ENCODE assay signal across 23 mouse cellular contexts in genomic region chr6:72119870-72120269, GRCm38 (mm10). TPM values are rescaled to one million over a fixed set of nuclear protein-coding genes. Genes with fewer than 3 reads are reported as not detected.
DNase-seq lines count a peak whose midpoint lies in the region; ATAC-seq lines count a peak whose summit lies in the region.
"Had no signal": no experiment of that assay in that cellular context is flagged by ENCODE, and none has a peak within 500 bp of the region (broad histone marks: within the 10 kb centered on the region; RNA-seq: fewer than 3 reads in every experiment).

No protein-coding gene starts in this region.

- H3K4me2 ChIP-seq in midbrain, embryonic 11.5 days, result no peak overlapping the region
- H3K4me2 ChIP-seq: embryonic facial prominence, embryonic 15.5 days; hindbrain, embryonic 14.5 days had no signal

- H3K4me3 ChIP-seq in midbrain, embryonic 11.5 days (ENCODE audit: low read depth, low read length), result no peak overlapping the region
- H3K4me3 ChIP-seq: embryonic facial prominence, embryonic 15.5 days; erythroblast, embryonic 14.5 days; forebrain, embryonic 10.5 days; gastrocnemius, adult 2 months; heart, embryonic 10.5 days; hindbrain, embryonic 10.5 days had no signal

- H3K9me3 ChIP-seq in midbrain, embryonic 11.5 days (ENCODE audit: control insufficient read depth, low read length), result no peaks in the 10 kb centered on the region
- H3K9me3 ChIP-seq: embryonic facial prominence, embryonic 15.5 days; forebrain, embryonic 10.5 days; heart, embryonic 10.5 days; hindbrain, embryonic 10.5 days had no signal

- H3K27me3 ChIP-seq in midbrain, embryonic 11.5 days (ENCODE audit: control insufficient read depth, insufficient read depth, low read length), result no peaks in the 10 kb centered on the region
- H3K27me3 ChIP-seq: embryonic facial prominence, embryonic 15.5 days had no signal

- peak; percentile 61; the same call in 1 of the 2 replicates for ATAC-seq in common myeloid progenitor, adult 5-6 weeks (replicated peaks; ENCODE audit: low read depth, poor library complexity, severe bottlenecking)
- peak; percentile 70 for ATAC-seq in megakaryocyte progenitor cell, adult 5-6 weeks (replicated peaks; ENCODE audit: poor library complexity)
- ATAC-seq in midbrain, embryonic 11.5 days (ENCODE audit: low FRiP score), result no peak
- ATAC-seq: forebrain, embryonic 14.5 days had no signal

- WGBS in midbrain, embryonic 11.5 days, result 90% methylated on average over 1 of the region's 1 CpGs

- no peaks in the 10 kb centered on the region for H3K36me3 ChIP-seq in midbrain, embryonic 11.5 days (ENCODE audit: control insufficient read depth, insufficient read depth, low read length)
- H3K36me3 ChIP-seq: embryonic facial prominence, embryonic 15.5 days; forebrain, embryonic 10.5 days; heart, embryonic 10.5 days; hindbrain, embryonic 10.5 days had no signal

- H3K27ac ChIP-seq in midbrain, embryonic 11.5 days (ENCODE audit: low read depth, low read length), result no peak overlapping the region
- H3K27ac ChIP-seq: embryonic facial prominence, embryonic 15.5 days; forebrain, embryonic 10.5 days; gastrocnemius, adult 2 months; heart, embryonic 10.5 days; hindbrain, embryonic 10.5 days; hindbrain, embryonic 14.5 days had no signal

- no peaks in the 10 kb centered on the region for H3K4me1 ChIP-seq in midbrain, embryonic 11.5 days (ENCODE audit: control insufficient read depth, insufficient read depth, low read length)
- H3K4me1 ChIP-seq: embryonic facial prominence, embryonic 15.5 days had no signal

- no peak overlapping the region for H3K9ac ChIP-seq in midbrain, embryonic 11.5 days (ENCODE audit: low read length)
- H3K9ac ChIP-seq: embryonic facial prominence, embryonic 15.5 days; hindbrain, embryonic 14.5 days had no signal

- peak; percentile 87 for DNase-seq in heart, adult 11 months
- DNase-seq in heart, postnatal 4 days, result no peak
- DNase-seq in midbrain, embryonic 11.5 days (ENCODE audit: low spot score, missing footprints), result no peak
- no peak for DNase-seq in lung, adult 18-20 months
- no peak for DNase-seq in ovary, postnatal 36 days (ENCODE audit: low spot score)
- DNase-seq: adrenal gland, adult 2 months; adrenal gland, postnatal 25 days; cerebellum, adult 2 months; cerebellum, postnatal 10 days; embryo, embryonic 11 days; gastrocnemius, adult 2 months; gastrocnemius, postnatal 25 days; heart, adult 18-20 months; heart, postnatal 10 days had no signal

RNA-seq across cellular contexts. Expression of gene St3gal5, which starts 22.5 kb away (rescaled TPM):
- 10 to 100 TPM; 33.5 to 37.6 TPM for total RNA-seq in heart, postnatal 4 days (2021)
- total RNA-seq in common myeloid progenitor, adult 5-6 weeks (2017), result 33.8 and 41.8 TPM in 2 replicates
- 7.8 and 10.1 TPM in 2 replicates for total RNA-seq in megakaryocyte progenitor cell, adult 5-6 weeks (2015)
- total RNA-seq in megakaryocyte progenitor cell, adult 5-6 weeks (2017), result 11.5 and 14.6 TPM in 2 replicates
- polyA plus RNA-seq in midbrain, embryonic 11.5 days (2014; fragmentation: Nextera tagmentation; extraction: Ambion mirVana), result 33.4 and 40.7 TPM in 2 replicates
